Mouse (Mus musculus) spleen, embryonic (tissue): ENCODE data around the gene Tubgcp2.

Experiments
- CTCF ChIA-PET: fragments of 350-600 bp; sonication (Branson Sonifier 250); formaldehyde crosslinking; loops from one replicate; lab custom pipeline; 2022; lab: Charles Lee

Gene Tubgcp2

DNA sequence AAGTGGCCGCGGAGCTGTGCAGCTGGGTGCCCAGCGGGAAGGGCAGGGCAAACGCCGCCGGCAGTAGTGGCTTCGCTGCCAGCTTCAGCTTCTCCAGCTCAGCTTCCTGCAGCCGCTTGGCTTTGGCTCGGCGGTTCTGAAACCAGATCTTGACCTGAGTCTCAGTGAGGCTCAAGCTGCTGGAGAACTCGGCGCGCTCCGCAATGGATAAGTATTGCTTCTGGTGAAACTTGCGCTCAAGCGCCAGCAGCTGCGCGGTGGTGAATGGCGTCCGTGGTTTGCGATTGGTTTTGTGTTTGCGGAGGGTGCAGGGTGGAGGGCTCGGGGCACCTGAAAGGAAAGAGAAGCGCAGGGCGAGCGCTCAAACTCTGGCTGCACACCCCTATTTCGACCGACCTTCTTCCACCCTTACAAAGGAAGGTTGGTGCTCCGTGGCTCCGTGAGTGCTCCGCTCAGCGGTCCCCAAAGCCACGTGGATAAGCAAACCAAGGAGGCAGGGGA is 11.4 kb upstream of the Tubgcp2 start:
- CTCF ChIA-PET = no interaction called here

DNA sequence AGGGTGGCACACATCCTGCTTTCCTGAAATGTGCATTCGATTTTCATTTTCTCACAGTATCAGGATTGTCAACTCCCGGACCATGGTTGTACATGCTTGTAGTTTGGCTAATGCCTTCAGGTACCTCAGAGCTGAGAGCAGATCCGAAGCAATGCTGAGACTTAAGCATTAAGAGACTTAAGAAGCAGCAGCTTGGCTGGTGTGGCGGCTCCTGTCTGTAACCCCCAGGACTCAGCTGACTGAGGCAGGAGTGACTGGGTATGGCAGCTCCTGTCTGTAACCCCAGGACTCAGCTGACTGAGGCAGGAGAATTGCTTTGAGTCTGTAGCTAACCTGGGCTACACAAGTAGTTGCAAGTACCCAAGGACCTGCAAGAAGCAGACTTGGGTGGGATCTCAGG is 9.1 kb upstream of the Tubgcp2 start:
- CTCF ChIA-PET = no interaction called here

DNA sequence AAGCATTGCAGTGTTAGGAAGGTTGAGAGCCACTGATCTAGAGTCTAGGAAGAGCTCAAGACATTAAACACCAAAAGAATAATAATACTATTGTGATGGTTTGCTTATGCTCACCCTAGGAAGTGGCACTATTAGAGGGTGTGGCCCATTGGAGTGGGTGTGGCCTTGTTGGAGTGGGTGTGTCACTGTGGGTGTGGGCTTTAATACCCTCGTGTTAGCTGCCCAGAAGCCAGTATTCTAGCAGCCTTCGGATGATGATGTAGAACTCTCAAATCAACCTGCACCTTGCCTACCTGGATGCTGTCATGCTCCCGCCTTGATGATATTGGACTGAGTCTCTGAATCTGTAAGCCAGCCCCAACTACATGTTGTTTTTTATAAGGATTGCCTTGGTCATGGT is 6.3 kb upstream of the Tubgcp2 start:
- CTCF ChIA-PET = no interaction called here

DNA sequence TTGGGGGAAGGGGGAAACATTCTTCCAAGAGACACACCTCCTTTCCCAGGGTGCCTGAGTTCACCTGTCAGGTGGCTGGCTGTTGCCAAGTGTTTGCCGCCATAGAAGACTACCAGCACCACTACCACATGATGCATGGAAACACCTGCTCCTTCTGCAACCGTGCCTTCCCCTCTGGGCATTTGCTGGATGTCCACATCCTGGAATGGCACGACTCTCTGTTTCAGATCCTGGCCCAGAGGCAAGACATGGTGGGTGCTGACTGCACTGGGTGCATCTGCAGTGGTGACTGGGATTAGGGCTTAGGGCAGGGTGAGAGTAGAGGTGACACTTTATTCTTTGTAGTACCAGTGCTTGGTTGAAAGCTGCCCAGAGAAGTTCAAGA is 694 bp upstream of the Tubgcp2 start:
- CTCF ChIA-PET = no interaction called here

DNA sequence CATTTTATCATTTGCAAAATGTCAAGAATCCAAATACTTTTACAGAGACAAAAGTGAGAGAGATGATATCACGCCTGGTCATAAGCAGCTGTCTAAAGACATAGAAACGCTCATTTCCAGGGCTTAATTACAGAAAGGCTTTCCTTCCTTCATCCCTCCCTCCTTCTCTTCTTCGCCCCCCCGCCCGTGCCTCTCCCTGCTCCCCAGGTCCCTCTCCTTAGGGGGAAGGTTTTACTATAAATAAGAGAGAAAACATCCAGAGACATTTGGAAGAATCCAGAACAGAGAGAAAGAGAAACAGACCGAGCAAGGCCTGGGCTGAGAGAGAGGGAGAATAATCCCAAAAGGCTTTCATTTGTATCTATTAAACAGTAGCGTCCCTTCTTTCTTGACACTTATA is 1.0 kb downstream of the Tubgcp2 start:
- CTCF ChIA-PET = no interaction called here

DNA sequence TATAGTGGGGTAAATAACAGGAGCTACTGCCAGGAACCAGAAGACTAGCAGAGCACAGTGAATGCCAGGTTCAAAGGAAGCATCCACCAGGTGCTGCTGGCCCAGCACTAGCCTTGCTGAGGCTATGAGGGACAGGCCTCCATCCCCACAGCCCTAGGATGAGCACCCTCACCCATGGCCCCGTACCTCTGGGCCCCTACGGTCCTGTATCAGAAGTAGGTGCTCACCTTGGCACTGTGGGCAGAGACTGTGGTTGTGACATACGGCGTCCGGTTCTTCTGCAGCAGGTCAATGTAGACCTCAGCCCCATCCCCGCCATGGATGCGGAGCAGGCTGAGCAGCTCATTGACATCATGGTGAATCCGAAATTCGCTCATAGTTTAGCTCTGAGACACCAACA is 3.1 kb downstream of the Tubgcp2 start:
- CTCF ChIA-PET = no interaction called here

DNA sequence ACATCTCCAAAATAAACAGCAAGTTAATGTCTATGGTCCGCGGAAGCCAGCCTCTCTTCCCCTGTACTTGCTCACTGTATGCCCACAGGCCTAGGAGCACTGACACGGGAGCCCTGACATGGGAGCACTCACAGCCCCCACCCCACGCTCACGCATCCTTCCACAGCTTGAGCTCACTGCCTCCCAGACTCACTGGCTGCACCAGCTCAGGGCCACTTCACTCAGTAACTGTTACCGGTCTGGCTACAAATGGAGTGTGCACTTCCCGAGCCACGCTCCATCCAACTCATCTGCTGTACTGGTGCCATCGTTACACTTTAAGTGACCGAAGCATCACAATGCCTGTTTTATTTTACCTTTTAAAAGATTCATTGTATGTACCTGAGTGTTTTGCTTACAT is 4.1 kb downstream of the Tubgcp2 start:
- CTCF ChIA-PET = no interaction called here

DNA sequence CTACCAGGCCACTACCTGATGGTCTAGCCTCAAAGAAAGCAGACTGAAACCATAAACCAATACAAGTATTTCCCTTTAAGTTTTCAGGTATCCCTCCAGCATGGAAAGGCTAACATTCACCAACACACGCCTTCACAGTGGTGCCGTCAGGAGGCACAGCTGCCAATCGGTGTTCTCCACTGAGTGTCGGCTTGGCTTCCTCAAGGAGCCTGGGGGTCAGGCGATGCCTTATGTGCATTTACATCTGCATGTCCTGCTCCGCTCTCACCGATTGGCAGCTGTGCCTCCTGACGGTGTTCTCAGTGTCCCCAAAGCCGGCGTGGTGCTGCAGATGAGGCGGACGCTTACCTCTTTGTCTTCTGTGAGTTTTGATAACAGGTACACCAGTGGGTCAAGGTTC is 4.7 kb downstream of the Tubgcp2 start:
- CTCF ChIA-PET = no interaction called here

DNA sequence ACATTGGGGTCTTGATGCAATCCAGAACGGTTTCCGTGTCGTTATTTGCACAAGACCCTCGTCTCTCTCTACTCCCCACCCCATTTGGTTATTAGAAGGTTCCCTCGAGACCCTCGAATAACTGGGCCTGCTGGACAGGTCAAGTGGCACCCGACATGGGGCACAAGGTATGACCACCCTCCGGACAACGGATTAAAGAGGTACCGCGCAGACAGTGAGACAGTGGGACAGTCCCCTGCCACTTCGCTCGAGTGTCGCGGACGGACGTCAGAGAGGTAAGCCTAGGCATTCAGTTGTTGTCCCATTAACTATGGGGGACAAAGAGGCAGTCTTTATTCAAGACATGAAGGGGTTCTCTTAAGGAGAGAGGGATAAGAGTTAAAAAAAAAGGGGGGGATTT is 25.1 kb downstream of the Tubgcp2 start:
- CTCF ChIA-PET = no interaction called here

DNA sequence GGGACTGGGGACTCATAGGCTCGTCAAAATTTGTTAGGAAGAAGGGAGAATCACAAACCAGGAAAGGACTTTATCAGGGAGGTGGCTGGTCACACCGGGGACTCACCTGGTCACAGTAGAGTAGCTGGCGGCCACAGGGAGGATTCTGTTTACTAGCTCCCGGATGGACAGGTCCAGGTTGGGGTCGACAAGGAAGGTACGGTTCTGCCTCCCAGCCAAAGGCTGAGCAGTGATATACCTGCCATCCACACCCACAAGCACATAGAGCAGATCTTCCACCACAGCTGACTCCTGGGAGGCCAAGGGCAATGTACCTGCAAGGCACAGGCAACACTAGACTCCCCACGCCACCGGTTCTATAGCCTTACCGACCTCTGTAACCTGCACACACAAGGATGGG is 28.7 kb downstream of the Tubgcp2 start:
- CTCF ChIA-PET = interaction anchor here (0.7 kb wide), 1 partner anchor 814 kb away, joined by 5 read pairs; no protein-coding TSS in a partner anchor

DNA sequence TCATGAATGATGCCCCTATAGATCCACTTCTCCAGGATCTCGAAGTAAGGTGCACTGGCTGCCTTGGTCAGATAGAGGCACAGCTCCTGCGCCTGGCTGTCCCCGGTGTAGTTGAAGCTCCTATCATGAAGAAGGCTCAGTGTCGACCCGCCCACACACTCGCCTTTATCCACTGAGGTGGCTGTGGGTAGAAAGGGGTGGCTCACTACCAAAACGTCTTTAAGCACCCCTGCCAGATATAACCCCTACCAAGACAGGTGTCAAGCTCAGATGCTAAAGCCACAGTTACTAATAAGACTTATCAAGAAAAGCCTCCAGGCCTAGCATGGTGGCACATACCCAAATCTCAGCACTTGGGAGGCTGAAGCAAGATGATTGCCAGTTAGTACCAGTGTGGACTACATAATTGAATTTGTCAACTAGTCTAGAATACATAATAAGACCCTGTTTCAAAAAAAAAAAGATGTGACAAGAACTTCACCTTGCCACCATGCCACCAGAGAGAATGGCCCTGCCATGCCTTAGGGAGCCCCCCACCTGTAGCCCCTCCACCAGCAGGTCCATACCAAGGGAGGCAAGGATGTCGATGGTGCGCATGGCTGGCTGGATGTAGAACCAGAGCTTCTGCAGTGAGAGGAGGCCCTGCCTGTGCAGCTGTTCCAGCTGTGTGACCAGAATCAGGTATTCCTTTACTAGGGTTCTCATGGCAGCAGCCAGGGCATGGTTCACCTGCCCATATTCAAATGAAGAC is 29.4 kb downstream of the Tubgcp2 start:
- CTCF ChIA-PET = no interaction called here

DNA sequence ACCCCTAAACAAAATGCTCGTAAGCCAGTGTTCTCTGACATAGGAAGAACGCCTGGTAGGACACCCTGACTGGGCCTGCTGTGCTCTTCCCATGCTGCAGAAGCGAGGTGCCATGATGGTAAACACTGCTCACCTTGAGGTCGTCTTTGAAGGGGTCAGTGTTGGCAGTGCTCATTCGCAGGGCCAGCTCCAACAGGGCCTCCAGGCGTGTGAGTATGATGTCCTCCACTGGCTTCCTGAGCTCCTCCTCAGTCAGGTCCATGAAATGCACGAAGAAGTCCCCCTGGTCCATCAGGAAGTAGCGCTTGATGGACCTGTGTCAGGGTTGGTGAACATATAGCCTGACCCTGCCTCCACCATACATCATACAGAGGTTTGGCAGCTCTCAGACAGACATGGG is 31.8 kb downstream of the Tubgcp2 start:
- CTCF ChIA-PET = no interaction called here

DNA sequence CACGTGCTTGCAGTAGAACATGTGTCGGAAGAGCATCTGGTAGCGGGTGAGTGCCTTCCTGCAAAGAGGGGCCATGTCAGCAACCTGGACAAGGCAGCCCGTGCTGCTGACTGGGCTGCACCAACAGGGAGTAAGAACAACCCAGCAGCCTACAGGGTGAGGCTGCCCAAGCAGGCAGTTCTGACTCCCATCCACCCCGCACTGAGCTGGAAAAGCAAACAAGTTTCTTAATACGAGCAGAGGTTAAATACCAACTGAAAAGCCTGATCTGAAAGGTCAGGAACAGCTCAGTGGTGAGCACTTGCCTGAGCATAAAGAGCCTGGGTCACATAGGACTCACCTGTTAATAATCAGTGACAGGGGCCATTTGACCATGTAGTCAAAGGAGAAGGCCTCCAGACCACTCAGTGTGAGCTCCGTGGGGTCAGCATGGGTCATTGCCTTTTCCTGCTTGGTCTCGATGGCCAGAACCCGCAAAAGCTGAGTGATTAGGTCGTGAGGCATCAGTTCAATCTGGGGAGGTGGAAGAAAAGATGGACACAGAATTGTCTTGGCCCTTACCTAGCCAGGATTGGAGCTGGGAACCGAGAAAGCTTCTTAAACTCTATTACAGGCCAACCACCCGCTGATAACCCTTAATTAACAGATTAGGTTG is 35.3 kb downstream of the Tubgcp2 start:
- CTCF ChIA-PET = no interaction called here

DNA sequence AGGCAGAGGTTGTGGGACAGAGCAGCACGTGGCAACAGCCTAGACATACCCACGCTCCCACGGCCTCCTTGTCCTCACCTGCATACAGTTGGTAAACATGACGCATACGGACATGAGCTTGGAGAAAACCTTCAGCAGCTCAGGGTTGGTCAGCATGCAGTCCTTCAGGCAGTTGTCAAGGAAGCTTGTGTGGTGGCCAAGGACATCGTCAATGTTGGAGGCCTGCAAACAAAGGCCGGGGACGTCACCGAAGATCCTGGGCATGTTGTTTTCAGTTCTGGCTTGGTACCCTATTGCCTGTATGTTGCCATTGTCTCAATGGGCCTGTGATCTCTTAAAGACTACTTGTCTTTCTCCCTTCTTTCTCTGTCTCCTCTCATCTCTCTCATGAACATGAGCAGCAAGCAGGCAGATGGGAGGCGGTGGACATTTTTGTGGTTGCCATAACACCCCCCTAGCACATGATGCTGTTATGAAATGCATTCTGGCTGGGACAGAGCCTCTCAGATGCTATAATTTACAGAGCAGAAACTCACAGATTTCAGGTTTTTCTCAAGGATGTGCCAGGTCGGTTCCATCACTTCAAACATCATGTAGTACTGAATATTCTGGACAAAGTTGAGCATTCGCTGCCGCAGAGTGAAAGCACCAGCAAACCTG is 37.6 kb downstream of the Tubgcp2 start:
- CTCF ChIA-PET = interaction anchor here (0.5 kb wide), 1 partner anchor 48 kb away, joined by 6 read pairs; no protein-coding TSS in a partner anchor

DNA sequence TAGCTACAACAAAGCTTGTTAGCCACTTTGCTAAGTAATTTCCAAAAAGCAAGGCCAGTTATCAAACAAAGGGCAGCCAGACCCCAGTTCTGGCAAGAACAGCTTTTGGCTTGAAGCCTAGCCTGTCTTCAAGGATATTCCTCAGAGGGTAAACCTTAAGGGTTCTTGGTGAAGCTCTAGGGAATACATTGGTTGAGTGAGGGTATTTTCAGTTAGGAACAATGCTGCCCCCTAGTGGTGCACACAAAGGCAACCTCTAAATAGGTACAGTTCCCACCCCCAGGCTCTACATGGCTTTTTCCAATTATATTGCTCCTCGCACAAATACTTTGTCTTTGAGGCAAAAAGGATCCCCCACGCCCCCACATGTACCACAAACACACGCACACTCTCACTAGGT is 41.8 kb downstream of the Tubgcp2 start:
- CTCF ChIA-PET = interaction anchor here (0.7 to 1.9 kb wide), 6 partner anchors 8 to 300 kb away, joined by 3 to 7 read pairs (median 4); no protein-coding TSS in a partner anchor

DNA sequence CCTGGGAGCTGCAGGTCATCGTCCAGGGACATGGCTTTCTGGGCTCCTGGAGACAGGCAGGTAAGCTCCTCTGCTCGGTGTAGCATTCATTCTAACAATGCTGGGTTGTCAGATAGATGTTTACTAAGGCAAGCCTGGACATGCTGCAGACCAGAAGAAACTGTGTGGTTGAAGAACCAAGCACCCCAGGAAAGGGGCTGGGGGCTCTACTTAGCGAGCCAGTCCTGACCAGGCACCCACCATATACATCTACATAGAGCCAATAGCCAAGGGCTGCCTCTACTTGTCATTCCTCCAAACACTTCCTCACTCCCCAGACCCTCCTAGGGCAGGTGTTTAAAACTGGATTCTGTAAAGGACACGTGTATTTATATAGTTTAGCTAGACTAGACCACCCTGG is 42.3 kb downstream of the Tubgcp2 start:
- CTCF ChIA-PET = interaction anchor here (0.7 to 1.9 kb wide), 5 partner anchors 9 to 299 kb away, joined by 3 to 7 read pairs (median 3); no protein-coding TSS in a partner anchor

DNA sequence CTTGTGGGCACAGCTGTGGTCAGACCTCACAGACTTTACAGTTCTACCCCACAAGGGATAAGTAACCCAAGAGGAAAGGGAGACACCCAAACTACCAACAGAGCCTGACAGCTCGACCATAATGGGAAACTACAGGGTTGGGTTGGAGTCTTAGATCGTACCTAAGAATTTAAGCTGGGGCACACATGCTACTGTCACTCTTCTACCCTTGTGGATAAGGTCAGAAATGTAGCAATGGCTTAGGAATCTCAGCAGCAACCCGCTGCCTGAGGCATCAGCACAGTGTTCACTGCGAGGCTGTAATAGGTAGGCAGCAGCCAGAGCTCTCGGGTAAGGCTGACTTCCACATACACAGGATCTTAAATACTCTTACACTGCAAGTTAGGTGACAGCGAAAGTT is 42.9 kb downstream of the Tubgcp2 start:
- CTCF ChIA-PET = interaction anchor here (1.2 to 1.8 kb wide), 3 partner anchors 9 to 299 kb away, joined by 3 to 5 read pairs (median 3); no protein-coding TSS in a partner anchor

DNA sequence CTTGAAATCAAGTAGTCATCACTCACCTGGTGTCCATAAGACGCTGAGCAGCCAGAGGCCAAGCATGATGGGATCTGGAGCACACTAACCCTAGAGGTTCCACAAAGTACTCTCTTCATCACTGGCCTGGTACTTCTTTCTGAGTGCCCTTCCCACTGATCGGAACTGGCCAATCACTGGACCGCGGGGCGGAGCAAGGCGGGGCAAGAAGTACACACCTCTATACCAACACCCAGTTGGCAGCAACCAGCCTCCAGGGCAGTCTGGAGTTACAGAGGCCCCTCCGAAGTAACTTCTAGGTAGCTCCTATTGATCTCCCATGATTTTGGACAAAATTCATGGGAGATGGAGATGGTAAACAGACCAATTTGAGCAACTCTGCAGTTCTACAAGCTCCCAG is 44.1 kb downstream of the Tubgcp2 start, which contains the start of gene Adam8:
Gene Adam8 (minus strand): TSS at position 157 of the 400 bp plus-strand sequence.
- CTCF ChIA-PET = no interaction called here

DNA sequence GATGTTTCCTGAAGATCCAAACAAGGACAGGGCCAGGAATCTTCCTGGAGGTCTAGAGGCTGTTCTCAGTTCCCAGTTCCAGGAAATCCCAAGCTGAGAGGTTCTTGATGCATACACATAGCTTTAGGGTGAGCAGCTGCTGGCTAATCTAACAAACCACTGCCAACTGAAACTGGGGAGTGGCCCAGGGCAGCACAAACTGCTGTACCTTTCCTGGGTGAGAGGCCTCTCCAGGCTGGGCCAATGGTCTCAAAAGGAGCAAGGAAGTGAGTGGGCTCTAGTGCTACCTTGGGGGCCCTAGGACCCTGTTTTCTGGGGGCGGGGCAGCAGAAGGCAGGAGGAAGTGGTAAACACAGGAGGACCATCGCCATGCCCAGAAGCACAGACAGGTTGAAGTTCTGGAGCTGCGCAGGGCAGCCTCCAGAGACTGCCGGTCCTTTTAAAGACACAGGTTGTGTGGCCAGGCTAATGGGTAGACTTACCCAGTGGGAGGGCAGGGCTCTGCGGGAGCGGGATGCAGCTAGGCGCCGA is 45.5 kb downstream of the Tubgcp2 start:
- CTCF ChIA-PET = no interaction called here

DNA sequence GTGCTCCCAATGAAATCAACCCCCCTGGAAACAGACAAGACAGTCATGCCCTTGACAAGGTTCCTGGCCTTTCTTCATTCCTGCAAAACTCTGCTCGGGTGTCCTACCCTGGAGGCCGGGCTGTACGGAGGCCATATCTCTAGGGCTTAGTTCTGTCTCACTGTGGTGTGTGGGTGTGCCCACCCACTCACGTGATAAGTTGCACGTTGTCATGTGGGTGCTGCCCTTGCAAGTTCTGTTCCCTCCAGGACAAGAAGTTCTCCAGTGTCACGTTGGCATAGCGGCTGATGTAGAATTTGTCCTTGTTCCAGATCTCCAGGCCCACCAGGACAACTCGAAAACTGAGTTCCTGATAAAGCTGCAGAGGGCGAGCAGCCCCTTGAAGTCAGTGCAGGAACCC is 48.2 kb downstream of the Tubgcp2 start:
- CTCF ChIA-PET = no interaction called here

DNA sequence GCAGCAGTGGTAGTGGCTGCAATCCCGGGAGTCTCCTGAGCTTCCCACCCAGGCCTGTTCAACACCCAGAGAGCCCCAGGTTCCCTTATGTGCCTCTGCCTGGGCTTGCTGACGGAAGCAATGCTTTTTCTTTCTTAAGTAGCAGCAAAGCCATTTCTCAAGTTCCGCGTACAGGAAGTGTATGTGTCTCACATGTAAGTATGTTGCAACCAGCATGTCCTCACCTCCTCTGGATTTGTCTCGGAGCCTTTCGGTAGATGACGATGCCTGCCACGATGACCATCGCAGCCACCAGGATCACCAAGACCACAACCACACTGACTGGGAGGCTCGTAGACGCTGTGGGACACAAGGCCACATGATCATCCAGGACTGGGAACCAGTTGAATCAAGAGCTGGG is 52.0 kb downstream of the Tubgcp2 start:
- CTCF ChIA-PET = interaction anchor here (0.8 to 0.9 kb wide), 2 partner anchors 62 to 122 kb away, joined by 3 to 4 read pairs; no protein-coding TSS in a partner anchor

DNA sequence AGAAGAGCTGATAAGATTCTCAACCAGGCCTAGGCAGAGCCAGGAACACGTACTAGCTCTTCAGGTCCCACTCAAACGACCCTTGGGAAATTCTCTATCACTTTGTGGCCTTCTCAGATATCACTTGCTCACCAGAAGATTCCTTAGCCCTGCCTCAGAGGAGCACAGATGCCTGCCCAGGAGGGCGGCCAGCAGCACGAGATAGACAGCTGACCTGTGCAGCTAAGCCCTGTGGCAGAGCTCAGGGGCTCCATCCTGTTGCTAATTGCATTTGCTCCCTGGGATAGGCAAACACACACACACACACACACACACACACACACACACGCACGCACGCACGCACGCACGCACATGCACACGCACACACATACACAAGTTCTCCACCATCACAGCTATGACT is 54.4 kb downstream of the Tubgcp2 start:
- CTCF ChIA-PET = no interaction called here
